Mouse (Mus musculus): ENCODE results near the gene Slc12a9.

DNA sequence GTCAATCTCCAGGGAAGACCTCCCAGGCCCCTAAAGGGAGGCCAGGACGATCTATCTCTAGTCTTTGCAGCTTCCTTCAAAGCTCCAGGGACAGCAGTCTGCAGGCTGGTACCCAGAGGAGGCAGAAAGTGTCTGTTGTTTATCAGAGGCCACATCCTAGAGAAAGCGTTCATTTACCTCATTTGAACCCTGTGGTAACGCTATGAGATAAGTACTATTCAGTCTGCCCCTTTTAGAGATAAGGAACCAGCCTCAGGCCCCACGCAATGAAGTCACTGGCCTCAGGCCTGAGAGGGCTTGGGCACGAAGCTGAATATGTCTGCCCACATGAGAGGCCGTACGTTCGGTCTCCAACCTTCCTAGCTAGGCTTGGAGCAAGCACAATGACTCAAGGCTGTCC, 16.0 kb downstream of the Slc12a9 start:
- TF ChIP-seq CTCF (IDR thresholded peaks at IDR 0.05; ENCODE audit: borderline replicate concordance, extremely low read depth, insufficient read depth, insufficient read length) (no peak), POLR2A (IDR thresholded peaks at IDR 0.05; ENCODE audit: borderline replicate concordance, extremely low read depth, insufficient read depth, insufficient read length, poor library complexity, severe bottlenecking) (no peak)
